Mouse (Mus musculus) liver, postnatal 0 days (tissue): ENCODE results near the gene Rfesd.

Experiments used
- CTCF ChIP-seq: sonication (generic); IDR thresholded peaks from 2 replicates; pipeline ENCODE4 v1.5.1; 2016; ENCODE audit warnings: antibody characterized with exemption, low read depth
- EP300 ChIP-seq: IDR thresholded peaks from 2 replicates; pipeline ENCODE4 v1.6.1; 2016; ENCODE audit warnings: antibody characterized with exemption, low read depth, mild to moderate bottlenecking

GRCm38 (mm10) chr13:75966850-75967249, 51.7 kb downstream of the Rfesd start, which contains the start of gene Spata9:
- no peak for TF ChIP-seq CTCF
- no peak for TF ChIP-seq EP300
